Mouse (Mus musculus) cerebellum, adult 8-10 months (tissue): ENCODE measurements around the gene Csmd2.
"Not testable (repeated sequence)": the region's sequence is repeated elsewhere in the genome, so short reads cannot be mapped to it uniquely, and the experiment has no call there.

Experiments used
- DNase-seq: peaks from one replicate; pipeline ENCODE4 v3.0.0; 2022

The Csmd2 gene

DNA sequence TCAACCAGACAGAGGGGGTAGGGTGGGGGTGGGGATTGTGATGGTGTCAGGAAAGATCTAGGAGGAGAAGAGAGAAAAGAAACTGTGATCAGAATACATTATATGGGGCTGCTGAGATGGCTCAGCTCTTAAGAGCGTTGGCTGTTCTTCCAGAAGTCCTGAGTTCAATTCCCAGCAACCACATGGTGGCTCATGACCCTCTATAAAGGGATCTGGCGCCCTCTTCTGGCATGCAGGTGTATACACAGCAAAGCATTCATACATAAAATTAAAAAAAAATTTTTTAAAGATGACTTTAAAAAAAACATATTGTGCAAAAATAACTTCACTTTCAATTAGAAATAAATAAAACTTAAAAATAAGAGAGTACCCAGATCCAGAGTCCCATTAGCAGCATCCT is 555.7 kb downstream of the Csmd2 start:
- DNase-seq = peak; percentile 32

- not testable (repeated sequence) for DNase-seq
Measured at GRCm38 (mm10) chr4:128543956-128544486, 556.4 kb downstream of the Csmd2 start.

GRCm38 (mm10) chr4:128550756-128551155 is 563.1 kb downstream of the Csmd2 start:
- DNase-seq = no peak

DNA sequence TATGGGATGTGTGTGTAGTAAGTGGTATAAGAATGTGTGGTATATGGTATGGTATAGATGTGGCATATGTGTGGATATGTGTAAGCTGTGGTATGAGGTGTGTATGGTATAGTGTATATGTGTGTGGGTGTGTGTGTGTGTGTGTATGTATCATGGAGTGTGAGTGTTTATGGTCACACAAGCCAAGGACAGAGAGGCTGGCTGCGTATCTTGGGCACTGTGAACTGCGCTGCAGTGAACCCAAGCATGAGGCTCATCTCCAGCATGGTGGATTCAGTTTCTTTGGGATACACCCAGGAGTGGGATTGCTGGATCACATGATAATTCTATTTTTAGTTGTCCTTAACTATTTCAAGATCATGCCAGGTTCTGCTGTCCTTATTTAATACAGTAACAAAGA is 566.5 kb downstream of the Csmd2 start:
- no peak for DNase-seq

GRCm38 (mm10) chr4:128560327-128560726 is 572.7 kb downstream of the Csmd2 start:
- DNase-seq = no peak

DNA sequence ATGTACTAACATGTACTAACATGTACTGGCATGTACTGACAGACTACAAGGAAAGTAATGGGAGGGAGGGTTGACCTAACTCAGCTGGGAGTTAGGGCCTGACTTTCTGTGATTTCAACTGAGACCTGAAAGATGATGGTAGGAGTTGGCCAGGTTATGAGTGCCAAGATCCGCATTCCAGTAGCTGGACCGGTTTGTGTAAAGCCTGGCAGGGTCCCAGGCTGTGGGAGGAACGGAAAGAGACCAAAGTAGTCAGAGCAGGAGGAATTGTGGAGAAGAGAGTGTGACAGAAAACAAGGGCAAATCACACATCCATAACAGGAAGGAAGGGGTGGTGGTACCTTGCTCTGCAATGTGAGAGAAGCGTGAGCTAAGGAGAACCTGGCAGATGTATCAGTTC is 588.2 kb downstream of the Csmd2 start:
- DNase-seq = no peak

GRCm38 (mm10) chr4:128579182-128579581 is 591.5 kb downstream of the Csmd2 start:
- no peak for DNase-seq

GRCm38 (mm10) chr4:128593286-128593685 is 605.6 kb downstream of the Csmd2 start:
- DNase-seq = no peak

DNA sequence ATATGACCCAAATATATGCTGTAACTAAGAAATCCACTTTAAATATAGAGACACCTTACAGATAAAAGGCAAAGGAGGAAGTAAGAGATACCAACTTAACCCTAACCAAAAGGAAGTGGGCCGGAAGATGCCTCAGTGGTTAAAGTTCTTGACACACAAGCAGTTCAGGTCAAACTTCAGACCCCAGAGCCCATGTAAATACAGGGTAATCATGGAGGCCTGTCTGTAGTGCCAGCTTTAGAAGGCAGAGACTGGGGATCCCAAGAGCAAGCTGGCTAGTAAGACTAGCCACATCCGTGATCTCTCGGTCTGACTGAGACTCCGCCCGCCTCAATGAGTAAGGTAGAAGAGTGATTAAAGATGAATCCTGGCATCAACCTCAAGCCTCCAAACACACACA is 606.4 kb downstream of the Csmd2 start:
- no peak for DNase-seq

DNA sequence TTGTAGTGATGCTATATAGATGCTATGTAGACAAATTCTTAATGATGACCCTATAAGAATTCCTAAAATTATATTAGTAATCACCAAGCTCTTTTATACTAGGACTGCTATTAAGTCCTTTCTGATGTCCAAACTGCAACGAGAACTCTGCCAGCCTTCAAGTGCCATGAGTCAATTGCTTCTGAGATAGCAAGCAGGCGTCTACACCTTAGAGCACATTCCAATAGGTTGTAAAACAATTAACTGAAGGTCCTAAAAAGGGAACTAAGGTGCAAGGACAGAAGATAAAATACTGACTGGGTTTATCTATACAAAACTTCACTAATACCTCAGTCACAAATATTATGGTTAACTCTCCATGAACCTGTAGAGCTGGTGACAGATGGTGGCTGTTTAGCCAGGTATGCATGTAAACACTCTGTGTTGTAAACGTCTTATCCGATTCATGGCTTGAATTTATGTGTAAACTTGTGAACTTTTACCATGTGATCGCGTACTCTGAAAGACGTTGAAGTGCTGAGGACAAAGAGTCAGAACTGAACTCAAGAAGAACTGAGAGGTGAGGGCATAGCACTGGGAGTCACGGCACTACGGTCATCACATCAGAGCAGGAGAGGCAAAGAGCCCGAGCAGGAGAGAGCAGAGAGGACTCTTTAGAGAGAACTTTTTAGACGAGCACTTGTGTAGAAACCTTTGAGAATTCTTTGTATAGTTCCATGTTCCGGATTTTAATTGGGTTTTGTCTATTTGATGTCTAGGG is 610.3 kb downstream of the Csmd2 start:
- DNase-seq = no peak

DNA sequence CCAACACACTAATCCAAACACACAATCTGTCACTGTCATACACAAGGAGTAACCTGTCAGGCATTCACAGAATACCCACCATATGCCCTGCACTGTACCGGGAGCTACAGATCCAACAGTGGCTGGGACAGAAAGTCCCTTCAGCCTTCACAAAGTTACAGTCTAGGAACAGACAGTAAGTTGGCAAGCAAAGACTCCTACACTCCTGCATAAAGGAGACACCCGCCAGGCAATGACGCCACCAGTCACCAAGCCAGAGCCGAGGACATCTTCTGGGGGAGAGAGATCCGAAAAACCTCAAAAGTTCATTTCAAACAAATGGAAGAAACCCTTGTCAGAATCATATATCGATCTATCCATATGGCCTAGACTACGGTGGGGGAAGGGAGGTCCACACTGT is 618.9 kb downstream of the Csmd2 start:
- no peak for DNase-seq

GRCm38 (mm10) chr4:128607661-128608060 is 620.0 kb downstream of the Csmd2 start:
- no peak for DNase-seq

DNA sequence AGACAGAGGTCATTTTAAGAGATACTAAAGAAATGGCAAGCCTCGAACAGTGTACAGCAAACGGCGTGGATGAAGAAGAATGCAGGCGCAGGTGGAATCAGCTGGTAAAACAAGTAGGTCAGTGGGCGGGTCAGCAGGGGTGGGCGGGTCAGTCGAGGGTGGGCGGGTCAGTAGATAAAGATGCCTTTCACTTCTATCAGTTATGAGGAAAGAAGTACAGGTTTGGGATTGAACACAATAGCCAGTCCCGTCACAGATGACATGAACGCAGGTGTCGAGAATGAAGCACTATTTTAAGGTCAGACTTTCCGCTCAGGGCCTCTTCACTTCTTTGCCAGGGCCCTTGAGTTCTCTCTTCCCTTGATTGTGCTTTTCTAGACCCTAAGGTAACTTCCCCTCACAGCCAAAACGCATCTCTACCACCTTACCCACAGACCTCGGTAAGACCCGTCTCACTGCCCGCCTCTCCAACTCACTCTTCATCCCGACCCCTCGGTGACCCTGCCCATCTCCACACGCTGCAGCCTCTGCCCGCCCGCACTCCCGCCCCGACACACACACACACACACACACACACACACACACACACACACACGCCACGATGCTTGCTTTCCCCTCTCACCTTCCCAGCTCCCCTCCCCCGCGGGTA is 621.7 kb downstream of the Csmd2 start:
- DNase-seq = no peak

DNA sequence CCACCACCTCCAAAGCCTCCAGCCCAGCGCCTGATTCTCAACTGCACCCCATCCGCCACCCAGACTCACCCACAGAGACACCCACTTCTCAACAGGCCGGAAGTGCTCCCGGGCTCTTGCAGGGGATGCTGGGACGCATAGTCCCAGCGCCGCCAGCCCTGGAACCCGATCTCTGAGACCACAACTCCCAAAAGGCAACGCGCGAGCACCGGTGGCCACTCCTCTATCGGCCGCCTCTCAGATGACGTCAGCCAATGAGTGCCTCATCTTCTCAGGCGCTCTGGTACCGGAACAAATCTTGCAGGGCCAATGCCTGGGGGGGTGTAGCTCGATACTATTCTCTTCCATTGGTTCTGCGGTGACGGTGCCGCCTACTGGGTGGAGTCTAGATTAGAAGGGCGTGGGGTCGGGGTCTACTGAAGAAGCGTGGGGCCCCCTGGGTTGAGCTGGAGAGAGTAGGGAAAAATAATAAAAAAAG is 622.3 kb downstream of the Csmd2 start, which contains the start of gene Zscan20:
TSS of gene Zscan20 (minus strand) at position 174 of the 478 bp plus-strand sequence.
- DNase-seq = peak; percentile 94

- DNase-seq = no peak
Measured at GRCm38 (mm10) chr4:128610706-128611105, 623.0 kb downstream of the Csmd2 start.

- not testable (repeated sequence) for DNase-seq
Measured at GRCm38 (mm10) chr4:128611726-128612125, 624.1 kb downstream of the Csmd2 start.

- peak; percentile 60 for DNase-seq
Measured at GRCm38 (mm10) chr4:128613326-128613725, 625.7 kb downstream of the Csmd2 start.

- DNase-seq = no peak
Measured at GRCm38 (mm10) chr4:128615761-128616160, 628.1 kb downstream of the Csmd2 start.
